Mouse (Mus musculus) left cerebral cortex, postnatal 14 days (tissue): Measurements from ENCODE around the gene Gm3383. TPM values are rescaled to one million over a fixed set of nuclear protein-coding genes. Genes with fewer than 3 reads are reported as not detected.
"Not testable (repeated sequence)": the region's sequence is repeated elsewhere in the genome, so short reads cannot be mapped to it uniquely, and the experiment has no call there.

Experiments
- DNase-seq, 2 experiments: peaks; one replicate each; pipeline ENCODE4 v3.0.0; 2021 to 2022; ENCODE audit warnings: low spot score in 2 of 2, mixed read lengths in 1 of 2
- intact Hi-C: fragments of 180-260 bp; cut with DNase I; formaldehyde crosslinking; loops from one replicate; pipeline ENCODE4 v1.15.1; 2025
- long read RNA-seq, 2 experiments: library from polyadenylated mRNA; stranded (forward); transcript quantifications; one replicate each; pipeline ENCODE4 v2.0.0; 2021
- total RNA-seq, 2 experiments: library from RNA; stranded (reverse); gene quantifications; 2 replicates each; pipeline ENCODE4 v1.2.3; 2021

The Gm3383 gene
- total RNA-seq, result 1 to 10 TPM; 2.4 to 4.7 TPM
- long read RNA-seq, experiment 1, partial matches to known transcripts, result 0 of 2 reads
- long read RNA-seq, experiment 1, other reads (novel, unspliced or antisense), result 2 of 2 reads
- long read RNA-seq, experiment 2, partial matches to known transcripts, result 0 of 2 reads
- long read RNA-seq, experiment 2, other reads (novel, unspliced or antisense), result 1 of 2 reads

DNA sequence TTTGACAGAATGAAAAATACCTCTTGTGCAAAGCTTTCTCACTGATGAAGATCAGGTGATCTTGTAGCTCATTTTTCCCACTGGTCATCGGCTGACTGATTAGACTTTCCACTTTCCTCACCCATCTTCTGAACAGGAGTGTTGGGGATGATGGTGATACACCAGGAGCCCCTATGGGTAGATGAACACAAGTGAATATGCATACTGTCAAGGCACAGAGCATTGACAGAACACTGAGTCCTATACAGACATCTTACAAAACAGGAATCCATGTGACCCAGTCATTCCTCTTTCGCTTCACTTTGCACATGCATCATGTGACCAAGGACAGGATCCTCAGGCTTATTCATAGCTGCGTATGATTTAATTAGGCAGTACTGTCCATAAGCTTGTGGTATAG lies at the start of gene Gm3383:
Gene Gm3383 (minus strand): TSS at position 101 of the 400 bp plus-strand sequence.
- intact Hi-C loops, result not testable (repeated sequence)

DNA sequence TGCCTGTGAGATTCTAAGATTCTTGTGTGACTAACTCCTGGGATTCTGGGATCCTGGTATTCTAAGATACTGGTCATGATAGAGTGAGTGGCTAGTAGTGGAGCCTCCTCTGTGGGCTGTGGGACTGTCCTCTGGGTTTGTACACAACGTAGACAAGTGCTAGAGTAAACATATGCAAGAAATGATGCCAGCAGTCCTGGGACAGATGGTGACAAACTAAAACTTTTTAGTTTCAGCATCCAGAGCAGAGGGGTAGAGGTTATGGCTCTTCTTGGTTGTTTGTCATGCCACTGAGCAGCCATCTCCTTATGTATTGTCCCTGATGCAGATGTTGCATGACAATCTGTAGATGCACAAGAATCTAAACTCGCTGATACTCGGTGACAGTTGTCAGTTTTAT lies 48.1 kb upstream of the Gm3383 start:
- intact Hi-C loops, DNase-seq: not testable (repeated sequence)

More for the DNA sequence above, at the start of gene Gm3383:
- DNase-seq, result not testable (repeated sequence)

GRCm38 (mm10) chr14:5830229-5830628 lies 22.4 kb upstream of the Gm3383 start, which contains the start of gene Gm3424:
Gm3424 (minus strand) TSS chr14:5830329.
- intact Hi-C loops, result not testable (repeated sequence)

DNA sequence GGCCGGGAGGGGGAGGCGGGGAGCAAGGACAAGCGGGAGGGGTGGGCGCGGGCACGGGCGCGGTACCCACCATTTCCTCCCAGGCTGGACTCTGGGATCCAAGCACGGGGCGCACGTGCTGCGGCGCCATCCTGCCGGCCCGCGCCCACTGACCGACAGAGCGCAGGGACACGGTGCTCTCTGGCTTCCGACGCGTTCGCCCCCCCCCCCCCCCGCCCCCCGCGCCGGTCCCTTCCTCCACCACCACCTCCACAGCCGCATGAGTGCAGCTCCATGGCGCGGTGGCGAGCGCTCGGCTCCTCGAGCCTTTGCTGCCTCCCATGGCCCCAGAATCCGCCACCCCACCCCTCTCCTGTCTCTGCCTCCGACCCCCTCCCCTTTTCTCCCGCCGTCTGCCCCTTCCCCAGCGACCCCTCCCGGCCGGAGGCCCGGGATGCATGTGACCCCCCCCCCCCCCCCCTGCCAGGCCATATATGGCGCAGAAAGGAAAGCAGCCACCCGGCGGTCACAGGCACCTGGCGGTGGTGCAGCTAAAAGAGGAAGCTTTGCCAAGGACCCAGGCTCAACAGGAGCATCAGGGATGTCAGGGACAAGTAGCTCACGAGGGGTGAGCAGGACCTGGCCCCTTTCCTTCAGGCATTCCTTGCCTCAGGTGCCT lies 5.0 kb upstream of the Gm3383 start:
- intact Hi-C loops, DNase-seq: not testable (repeated sequence)

More at GRCm38 (mm10) chr14:5830229-5830628, 22.4 kb upstream of the Gm3383 start, which contains the start of gene Gm3424:
- not testable (repeated sequence) for DNase-seq

DNA sequence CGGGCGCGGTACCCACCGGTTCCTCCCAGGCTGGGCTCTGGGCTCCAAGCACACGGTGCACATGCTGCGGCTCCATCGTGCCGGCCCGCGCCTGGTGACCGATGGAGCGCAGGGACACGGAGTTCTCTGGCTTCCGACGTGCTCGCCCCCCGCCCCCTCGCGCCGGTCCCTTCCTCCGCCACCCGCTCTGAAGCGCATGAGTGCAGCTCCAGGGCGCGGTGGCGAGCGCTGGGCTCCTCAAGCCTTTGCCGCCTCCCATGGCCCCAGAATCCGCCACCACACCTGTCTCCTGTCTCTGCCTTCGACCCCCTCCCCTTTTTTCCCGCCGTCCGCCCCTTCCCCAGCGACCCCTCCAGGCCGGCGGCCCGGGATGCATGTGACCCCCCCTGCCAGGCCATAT lies 66.3 kb downstream of the Gm3383 start, which contains the start of gene Gm3373:
Gene Gm3373 (minus strand): TSS at position 101 of the 400 bp plus-strand sequence.
- intact Hi-C loops, DNase-seq: not testable (repeated sequence)

DNA sequence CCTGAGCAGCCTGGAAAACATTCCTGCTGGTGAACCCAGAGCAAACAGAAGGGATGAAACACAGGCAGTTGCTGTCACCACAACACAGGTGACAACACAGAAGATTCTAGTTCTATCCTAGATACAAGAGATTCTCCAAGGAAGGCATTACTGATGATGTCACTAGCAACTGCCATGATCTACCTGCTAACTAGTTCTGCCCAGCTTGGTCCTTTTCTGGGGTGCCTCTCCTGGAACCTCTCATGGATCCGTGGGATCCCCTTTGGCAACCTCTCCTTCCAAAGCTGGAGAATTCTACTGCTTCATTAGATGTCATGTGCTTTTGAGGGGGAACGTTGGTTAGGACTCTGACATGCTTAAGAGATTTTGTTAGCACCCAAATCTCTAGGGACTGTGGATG lies 120.4 kb downstream of the Gm3383 start, which contains the start of gene Gm9603:
Gene Gm9603 (minus strand): TSS at position 101 of the 400 bp plus-strand sequence.
- DNase-seq, intact Hi-C loops: not testable (repeated sequence)

- intact Hi-C loops, result not testable (repeated sequence)
Measured at GRCm38 (mm10) chr14:5632928-5633327, 174.9 kb downstream of the Gm3383 start, which contains the start of gene Gm8265. Gm8265 (minus strand) TSS chr14:5633028.

More at GRCm38 (mm10) chr14:5632928-5633327, 174.9 kb downstream of the Gm3383 start, which contains the start of gene Gm8265:
- not testable (repeated sequence) for DNase-seq

Other genes starting within 250 kb of the Gm3383 start
- gene Gm8265, start 175.0 kb downstream of the Gm3383 start, total RNA-seq, result not detected
- not detected for gene Gm9603, start 120.5 kb downstream of the Gm3383 start, total RNA-seq
- gene Gm3373, start 66.4 kb downstream of the Gm3383 start, total RNA-seq, result under 1 TPM in 1 of 2 experiments, not detected in 1; 0.37 TPM
- not detected for gene Gm3424, start 22.3 kb upstream of the Gm3383 start, total RNA-seq
- under 1 TPM; 0.46 to 0.85 TPM for gene Gm8237, start 72.4 kb upstream of the Gm3383 start, total RNA-seq
- gene Gm3248, start 153.8 kb upstream of the Gm3383 start, total RNA-seq, result under 1 TPM; 0.51 to 0.68 TPM
- not detected for gene Gm3453, start 171.2 kb upstream of the Gm3383 start, total RNA-seq